Mouse (Mus musculus): ENCODE results near the gene Luc7l3.
A peak's percentile ranks its signal among the peaks of the same experiment; 100 is the strongest.
"Not testable (repeated sequence)": the region's sequence is repeated elsewhere in the genome, so short reads cannot be mapped to it uniquely, and the experiment has no call there.

Luc7l3 gene

DNA sequence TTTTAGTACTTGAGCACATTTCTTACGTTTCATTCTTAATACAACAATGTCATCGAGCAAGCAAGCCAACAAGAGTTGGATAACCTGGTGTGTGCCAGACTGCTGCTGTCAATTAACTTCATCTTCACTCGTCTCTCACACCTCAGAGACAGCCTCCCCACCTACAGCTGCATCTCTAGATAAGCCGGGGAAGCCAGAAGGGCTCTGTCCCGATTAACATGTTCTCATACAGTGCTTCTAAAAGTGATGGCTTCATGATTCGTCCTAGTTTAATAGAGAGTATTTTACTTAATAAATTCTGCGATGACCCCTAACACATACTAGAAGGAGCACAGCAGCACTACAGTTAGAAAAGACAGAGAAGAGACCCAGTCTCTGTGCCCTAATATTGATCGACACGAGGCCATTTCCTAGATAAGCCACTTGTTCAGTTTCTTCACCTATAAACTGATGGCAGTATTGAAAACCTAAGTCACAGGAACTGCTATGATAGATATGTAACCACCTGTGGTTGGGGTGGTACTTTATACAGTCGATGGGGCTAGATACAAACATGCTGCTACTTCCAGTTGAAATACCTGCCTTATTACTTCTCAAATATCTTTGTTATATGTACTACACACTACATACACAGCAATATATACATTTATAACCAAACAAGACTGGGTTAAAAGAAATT is 31.6 kb downstream of the Luc7l3 start:
- no peak for DNase-seq

- no peak for DNase-seq
These were observed 34.7 kb downstream of the Luc7l3 start for GRCm38 (mm10) chr11:94287105-94287504.

- DNase-seq = no peak
These were observed 35.8 kb downstream of the Luc7l3 start for GRCm38 (mm10) chr11:94285886-94286574.

DNA sequence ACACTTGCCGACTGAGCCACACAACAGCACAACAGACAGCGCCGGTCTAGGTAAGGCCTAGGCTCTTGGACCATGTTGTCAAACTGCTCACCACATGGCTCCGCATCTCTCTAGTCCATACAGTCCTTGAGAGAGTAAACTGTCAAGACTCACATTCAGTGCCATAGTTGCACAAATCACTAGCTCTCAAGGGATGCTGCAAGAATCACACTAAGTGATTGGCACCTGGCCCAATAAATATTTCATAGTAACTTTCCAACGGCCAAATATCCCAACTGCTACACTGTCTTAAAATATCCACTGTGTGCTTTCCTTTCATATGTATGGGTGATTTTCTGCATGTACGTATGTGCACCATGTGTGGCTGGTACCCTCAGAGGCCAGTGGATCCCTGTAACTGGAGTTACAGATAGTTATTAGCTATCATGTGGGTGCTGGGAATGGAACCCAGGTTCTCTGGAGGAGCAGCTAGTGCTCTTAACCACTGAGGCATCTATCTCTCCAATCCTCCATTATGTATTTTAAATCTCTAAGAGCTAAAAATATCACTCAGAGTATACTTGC is 38.2 kb downstream of the Luc7l3 start:
- no peak for DNase-seq

GRCm38 (mm10) chr11:94282291-94282690 is 39.5 kb downstream of the Luc7l3 start:
- DNase-seq = no peak

GRCm38 (mm10) chr11:94281199-94282181 is 40.3 kb downstream of the Luc7l3 start, which contains the start of gene Gm21885:
TSS of gene Gm21885 (plus strand) at chr11:94281873.
- peak; percentile 47 for DNase-seq

DNA sequence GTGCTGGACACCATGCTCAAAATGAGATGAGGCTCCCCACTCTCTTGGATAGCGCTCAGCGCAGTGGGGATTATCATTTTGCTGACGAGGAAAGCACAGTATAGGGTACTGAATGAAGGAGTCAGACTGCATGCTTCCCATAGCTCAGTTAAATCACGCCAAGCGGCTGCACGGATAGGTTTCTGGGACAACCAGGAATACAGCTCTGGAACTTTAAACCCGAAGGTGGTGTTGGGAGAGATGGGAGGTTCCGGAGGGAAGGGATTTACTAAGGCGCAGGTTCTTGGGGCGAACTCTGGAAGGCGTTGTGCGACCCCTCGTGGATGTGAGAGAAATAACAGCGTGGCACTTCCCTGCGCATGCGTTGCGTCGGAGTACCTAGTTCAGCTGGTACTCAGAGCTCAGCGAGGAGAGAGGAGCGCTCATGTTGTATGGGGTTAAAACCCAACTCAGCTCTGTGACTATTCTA is 44.9 kb downstream of the Luc7l3 start:
- DNase-seq = peak; percentile 97

GRCm38 (mm10) chr11:94275686-94276085 is 46.1 kb downstream of the Luc7l3 start:
- DNase-seq = no peak

DNA sequence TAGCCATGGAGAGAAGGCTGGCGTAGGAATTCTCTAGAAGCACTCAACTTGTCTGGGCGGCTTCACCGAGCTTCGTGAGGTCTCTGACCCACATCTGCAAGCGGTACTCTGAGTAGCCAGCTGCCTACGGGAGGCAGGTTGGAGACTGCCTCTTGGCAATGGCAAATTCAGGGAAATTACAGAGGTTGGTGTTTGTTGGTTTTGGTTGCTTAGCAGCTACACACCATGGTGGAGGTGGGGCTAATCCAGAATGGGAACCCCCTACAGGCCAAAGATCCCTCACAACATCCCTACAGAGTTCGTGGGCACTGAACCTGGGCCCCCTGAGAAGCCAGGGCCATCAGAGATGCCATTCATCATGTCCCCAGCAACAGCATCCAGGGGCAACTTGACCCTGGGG is 46.6 kb downstream of the Luc7l3 start:
- no peak for DNase-seq

- no peak for DNase-seq
These were observed 47.5 kb downstream of the Luc7l3 start for GRCm38 (mm10) chr11:94274206-94274867.

DNA sequence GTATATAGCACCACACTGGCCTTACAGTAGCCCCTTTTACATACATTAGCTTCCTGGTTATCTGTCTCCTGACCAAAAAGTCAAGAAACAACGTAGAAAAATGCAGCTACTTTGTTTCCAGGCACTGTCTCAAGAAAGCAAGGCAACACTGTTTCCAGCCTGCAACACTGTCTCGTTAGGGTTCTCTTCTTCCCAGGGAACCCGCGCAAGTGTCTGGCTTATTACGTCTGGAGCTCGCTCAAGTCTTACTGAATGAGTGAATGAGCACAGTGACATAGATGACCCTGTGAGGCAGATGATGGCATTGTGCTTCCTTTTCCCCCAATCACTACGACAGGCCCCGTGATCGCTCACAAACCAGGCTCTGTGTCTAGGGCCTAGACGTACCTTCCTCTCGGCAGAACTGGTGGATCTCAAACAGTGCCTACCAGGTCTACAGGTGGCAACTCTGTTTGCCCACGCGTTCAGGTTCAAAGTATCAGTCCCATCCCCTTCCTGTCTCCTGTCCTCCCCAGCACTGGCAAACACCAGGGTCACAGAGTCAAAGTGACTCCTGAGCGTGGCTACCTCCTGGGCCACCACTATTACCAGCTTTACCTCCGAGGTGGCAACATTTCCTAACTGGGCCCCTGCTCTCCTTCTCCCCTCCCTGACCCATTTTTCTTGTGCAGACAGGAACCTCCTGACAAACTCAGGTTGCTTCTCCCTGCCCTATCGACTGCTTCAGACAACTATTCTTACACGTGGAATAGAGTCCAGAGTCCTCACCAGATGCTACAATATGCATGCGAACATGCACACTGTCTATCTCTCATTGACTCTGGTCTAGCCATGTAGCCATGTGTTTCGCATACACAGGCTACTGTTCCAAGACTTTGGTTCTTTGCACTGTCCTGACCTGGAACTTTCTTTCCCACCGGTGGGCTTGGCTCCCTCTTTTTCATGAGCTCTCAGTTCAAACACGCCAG is 48.5 kb downstream of the Luc7l3 start:
- no peak for DNase-seq

DNA sequence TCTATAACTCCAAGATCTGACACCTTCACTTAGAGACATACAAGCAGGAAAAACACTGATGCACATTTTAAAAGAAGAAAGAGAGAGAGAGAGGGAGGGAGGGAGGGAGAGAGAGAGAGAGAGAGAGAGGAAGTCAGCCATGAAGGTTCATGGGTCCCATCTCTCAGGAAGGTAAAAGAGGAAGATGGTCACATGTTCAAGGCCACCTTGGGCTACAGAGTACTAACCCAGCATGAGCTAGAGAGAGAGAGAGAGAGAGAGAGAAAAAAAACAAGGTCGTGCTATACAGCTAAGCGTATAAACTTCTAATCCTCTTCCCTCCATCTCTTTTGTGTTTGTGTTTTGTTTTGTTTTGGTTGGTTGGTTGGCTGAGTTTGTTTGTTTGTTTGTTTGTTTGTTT is 50.8 kb downstream of the Luc7l3 start:
- DNase-seq = no peak

GRCm38 (mm10) chr11:94269906-94270305 is 51.9 kb downstream of the Luc7l3 start:
- DNase-seq = no peak

GRCm38 (mm10) chr11:94268761-94269160 is 53.0 kb downstream of the Luc7l3 start:
- no peak for DNase-seq

DNA sequence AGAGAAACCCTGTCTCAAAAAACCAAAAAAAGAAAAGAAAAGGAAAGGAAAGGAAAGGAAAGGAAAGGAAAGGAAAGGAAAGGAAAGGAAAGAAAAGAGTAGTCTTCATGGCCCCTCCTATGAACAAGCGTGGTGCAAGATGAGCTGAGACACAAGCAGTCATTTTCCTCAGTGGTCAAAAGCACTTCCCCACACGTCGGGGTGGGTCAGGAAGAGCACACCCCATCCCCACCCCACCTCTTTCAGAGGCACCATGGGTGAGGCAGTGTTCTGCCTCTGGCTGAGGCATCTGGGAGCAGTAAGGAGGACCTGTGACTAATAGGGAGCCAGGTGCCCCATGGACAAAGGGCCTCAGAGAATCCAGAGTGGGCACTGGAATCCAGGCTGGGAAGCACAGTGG is 55.6 kb downstream of the Luc7l3 start:
- not testable (repeated sequence) for DNase-seq

DNA sequence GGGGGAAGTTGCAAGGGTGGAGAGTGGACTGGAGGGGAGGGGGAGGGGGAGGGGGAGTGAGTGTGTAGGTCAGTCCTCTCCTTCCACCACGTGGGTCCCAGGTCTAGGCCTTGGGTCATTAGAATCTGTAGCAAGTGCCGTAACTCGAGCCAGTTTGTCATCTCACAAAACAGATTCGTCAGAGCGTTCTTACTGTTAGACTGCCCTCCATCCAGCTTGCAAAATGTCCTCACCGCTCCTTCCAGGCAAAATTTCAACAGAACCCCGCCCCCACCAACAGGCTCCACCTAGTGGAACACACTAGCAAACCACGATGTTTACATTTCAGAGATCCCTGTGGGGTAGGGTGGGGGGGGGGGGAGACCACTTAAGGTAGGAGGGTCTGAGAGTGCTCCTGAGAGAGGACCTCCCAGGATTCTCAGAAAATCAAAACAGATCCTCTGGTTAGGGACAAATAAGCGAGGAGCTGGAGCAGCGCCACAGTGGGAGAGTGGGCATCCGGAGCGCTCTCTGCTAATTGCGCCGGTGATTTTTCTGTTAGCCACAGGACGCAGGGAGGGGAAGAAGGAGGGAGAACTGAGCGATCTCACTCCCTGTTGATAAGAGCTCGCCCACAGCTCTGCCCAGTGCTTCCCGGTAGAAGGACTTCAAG is 56.5 kb downstream of the Luc7l3 start:
- DNase-seq = peak; percentile 72

DNA sequence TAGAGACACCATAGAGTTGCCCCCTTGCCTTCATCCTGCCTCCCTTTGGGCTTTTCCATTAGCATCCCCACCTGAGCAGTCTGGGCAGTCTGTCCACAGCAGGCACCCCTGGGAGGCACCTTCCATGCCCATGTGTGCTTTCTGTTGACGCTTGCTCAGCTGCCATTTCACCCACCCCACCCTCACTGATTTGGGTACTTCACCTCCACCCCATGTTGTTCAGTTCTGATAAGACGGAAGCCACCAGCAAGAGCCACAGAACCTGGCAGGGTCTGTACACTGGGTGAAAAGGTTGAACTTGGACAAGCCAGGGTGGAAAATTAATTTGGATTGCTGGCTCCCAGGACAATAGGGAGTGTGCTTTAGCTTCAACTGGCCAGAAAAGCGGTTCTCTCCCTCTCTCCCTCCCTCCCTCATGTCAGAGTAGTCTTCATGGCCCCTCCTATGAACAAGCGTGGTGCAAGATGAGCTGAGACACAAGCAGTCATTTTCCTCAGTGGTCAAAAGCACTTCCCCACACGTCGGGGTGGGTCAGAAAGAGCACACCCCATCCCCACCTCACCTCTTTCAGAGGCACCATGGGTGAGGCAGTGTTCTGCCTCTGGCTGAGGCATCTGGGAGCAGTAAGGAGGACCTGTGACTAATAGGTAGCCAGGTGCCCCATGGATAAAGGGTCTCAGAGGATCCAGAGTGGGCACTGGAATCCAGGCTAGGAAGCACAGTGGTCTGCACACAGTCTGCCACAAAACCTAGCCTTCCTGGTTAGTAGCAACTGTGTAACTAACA is 60.0 kb downstream of the Luc7l3 start:
- no peak for DNase-seq

DNA sequence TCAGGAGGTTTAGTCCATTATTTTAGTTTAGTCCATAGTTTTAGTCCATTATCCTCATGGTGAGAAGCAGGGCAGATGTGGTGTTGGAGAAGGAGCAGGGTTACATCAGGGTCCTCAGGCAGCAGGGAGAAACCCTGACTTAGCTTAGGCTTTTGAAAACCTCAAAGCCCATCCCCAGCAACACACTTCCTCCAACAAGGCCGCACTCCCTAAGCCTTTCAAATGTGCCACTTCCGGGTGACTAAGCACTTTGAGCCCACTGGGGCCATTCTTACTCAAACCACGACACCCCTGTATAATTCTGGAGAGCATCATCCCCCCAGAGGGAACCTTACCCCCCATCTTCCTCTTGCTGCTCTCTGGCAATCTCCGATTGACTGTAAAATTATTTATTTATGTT is 62.0 kb downstream of the Luc7l3 start:
- no peak for DNase-seq

DNA sequence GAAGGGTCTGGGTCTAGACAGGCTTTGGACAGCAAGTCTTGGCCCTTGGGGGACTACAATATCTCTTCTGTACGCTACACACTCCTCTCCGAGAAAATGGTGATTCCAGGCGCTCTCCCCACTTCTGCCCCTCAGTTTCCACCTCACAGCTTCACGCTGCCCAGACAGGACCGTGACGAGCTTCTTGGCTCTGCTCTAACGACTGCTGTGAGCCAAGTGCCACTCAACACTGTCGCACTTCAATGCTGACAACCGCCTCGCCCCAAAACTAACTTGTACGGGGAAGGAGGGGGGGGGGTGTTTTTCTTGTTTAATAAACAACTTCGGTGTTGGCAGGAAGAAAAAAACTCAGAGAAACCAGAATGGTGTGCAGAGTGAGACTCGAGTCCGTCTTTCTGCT is 63.8 kb downstream of the Luc7l3 start:
- DNase-seq = no peak

DNA sequence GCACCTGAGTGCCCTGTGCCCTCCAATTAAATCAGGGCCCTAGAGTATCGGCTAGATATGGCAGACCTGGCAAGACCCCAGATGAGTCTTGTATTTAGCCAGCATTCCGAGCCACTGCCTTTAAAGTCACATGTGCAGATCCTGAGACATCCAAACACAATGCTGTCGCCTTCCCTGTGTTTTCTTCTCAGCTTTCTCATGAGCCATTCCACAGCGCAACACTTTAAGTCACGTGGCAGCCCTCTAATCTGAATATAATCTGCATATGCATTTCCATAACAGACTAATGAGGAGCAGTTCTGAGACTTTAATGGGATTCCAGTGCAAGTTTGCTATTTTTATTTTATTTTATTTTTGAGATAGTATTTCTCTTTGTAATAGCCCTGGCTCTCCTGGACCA is 66.1 kb downstream of the Luc7l3 start:
- no peak for DNase-seq

Data from cerebellum, adult 9-10 months (tissue).